Mouse (Mus musculus) ES-Bruce4 (cell line): ENCODE results near the gene Bin2.

Experiments used
- CTCF ChIP-seq: IDR thresholded peaks from one replicate; pipeline ENCODE4 v1.8.1; 2011; ENCODE audit warnings: low read depth, low read length
- EP300 ChIP-seq: IDR thresholded peaks from 2 replicates; pipeline ENCODE4 v1.6.1; 2011; ENCODE audit warnings: low read depth, low read length; ENCODE audit not compliant: insufficient read depth
- POLR2A ChIP-seq: IDR thresholded peaks from one replicate; pipeline ENCODE4 v1.8.1; 2011; ENCODE audit warnings: low read length; ENCODE audit not compliant: insufficient read depth

DNA sequence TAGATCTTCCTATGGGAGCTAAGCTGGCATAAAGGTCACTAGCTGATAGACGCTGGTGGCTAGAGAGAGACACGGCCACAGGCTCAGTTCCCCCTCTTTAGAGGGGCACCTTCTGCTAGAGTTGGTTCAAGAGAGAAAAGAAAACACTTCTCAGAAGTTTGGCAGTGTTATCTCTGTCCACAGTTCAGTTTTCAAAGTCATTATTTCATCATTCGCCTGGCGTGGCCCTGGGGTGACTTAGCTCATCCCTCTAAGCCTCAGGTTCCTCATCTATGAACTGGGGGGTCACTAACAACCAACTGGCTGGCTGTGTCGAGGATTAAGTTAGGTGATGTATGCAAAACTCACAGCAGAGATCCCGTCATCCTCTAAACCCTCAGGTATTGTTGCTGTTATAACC, 48.6 kb upstream of the Bin2 start:
- TF ChIP-seq CTCF (no peak), POLR2A (no peak), EP300 (no peak)
